Mouse (Mus musculus): ENCODE measurements around the gene Klrd1.
"Not testable (repeated sequence)": the region's sequence is repeated elsewhere in the genome, so short reads cannot be mapped to it uniquely, and the experiment has no call there.

The Klrd1 gene

DNA sequence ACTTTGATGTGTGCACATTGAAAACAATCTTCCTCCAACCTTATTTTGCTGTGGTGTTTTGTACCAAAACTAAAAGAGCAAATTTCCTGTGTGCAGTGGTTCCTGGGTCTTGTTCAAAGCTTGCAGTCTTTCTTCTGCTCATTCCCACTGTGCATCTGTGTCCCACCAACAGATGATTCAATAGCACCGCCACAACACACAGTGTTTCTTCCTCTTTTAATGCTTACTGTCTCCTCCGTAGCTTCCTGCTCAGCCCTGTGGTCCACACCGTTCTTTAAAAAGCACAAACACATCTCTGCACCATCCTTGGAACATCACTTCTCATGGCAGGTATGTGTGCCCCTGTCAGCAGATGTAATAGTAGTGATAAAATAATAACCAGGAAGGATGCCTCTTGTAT, at the start of gene Klrd1:
Klrd1 (plus strand) TSS at position 275 of the 400 bp plus-strand sequence.
- peak; percentile 14 for DNase-seq

- DNase-seq: no peak
These were observed 49.7 kb upstream of the Klrd1 start for GRCm38 (mm10) chr6:129541931-129542330.

GRCm38 (mm10) chr6:129542540-129542939, 49.0 kb upstream of the Klrd1 start:
- DNase-seq: no peak

- peak; percentile 87 for DNase-seq
These were observed 47.6 kb upstream of the Klrd1 start for GRCm38 (mm10) chr6:129543709-129544606.

DNA sequence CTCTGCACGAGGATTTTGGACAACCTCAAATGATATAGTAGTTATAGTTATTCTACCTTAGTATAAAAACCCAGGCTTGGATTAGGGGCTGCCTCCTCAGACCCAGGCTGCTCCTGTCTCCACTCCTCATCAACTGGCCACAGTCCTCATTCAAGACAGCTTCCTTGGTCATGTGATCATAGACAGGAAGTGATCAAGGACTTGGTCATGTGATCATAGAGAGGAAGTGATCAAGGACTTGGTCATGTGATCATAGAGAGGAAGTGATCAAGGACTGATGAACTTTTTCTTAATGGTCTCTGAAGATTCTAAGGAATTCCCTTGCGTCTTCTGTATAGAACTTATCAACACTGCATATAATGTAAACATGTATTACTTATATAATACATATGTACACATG, 44.3 kb upstream of the Klrd1 start:
- no peak for DNase-seq

- DNase-seq: no peak
These were observed 43.6 kb upstream of the Klrd1 start for GRCm38 (mm10) chr6:129548009-129548408.

DNA sequence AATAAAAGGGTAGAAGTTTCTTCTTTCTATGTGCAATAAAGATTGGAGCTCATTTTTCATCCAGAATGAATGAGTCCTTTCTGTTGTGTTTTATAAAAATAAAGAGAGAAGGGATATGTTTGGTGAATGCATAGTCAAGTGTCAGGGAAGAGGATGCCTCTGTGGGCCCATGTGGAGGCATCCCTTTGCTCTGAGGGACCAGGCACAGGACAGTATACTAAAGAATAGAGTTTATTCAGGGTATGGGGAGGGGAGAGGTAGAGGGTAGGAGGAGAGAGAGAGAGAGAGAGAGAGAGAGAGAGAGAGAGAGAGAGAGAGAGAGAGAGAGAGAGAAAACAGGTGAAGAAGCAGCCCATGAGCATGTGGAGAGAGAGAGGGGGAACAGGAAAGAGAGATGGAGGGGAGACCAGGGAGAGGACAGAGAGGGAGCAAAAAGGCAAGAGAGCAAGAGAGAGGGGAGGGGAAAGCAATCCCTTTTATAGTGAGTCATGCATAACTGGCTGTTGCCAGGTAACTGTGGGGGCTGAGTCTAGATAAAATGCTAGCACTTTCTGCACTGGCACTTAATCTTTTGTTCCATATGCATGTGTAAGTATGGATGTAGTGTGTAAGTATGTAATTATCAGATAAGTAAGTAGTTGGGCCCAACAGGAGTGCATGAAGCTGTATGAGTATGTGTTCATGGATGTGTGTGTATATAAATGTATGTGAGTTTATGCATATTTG, 34.1 kb upstream of the Klrd1 start:
- DNase-seq: no peak

DNA sequence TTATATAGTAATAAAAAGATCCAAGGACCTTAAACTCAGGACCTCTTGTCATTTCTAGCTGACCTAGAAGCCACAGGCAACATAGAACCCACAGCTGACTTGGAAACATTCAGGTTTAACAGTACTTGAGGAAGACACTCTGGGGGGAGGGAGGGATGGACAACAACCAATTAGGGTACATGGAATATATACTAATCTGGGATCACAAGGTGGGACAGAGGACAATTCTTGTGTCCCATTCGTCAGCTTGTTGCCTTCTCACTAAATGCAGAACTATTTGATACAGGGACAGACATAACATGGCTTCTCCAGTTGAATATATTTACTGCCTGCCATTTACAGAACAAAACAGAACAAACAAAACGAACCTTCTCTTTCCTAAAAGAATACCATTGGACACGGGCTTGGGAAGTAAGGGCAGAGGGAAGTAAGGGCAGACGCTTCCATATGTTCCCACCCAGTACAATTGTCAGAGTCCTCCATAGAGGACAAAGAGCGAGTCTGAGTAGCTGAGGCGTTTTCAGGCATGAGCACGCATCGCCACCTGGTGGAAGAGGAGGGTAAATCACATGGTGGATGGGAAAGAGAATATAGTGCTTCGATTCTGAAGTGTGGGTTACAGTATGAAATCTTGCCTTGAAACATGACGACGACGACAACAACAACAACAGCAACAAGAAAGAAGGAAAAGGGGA, 32.5 kb upstream of the Klrd1 start:
- peak; percentile 80 for DNase-seq

- no peak for DNase-seq
These were observed 31.9 kb upstream of the Klrd1 start for GRCm38 (mm10) chr6:129559641-129560027.

GRCm38 (mm10) chr6:129565257-129565656, 26.3 kb upstream of the Klrd1 start:
- no peak for DNase-seq

DNA sequence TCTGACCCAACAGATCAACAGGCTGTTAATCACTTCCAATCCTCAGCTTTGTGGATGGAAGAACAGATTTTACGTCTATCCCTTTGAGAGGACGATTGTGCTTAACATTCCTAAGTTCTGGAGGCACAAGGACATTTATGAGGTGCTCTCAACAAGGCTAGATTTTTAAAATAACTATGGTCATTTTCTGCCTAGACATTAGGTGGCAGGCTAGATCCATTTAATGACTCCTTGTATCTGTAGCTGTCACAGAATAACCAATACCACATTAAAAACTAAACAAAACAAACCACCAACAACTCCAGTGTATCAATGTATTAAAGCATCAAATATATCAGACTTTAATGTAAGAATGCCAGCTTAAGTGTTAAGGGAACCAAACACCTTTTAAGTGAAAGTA, 16.3 kb upstream of the Klrd1 start:
- peak; percentile 16 for DNase-seq

DNA sequence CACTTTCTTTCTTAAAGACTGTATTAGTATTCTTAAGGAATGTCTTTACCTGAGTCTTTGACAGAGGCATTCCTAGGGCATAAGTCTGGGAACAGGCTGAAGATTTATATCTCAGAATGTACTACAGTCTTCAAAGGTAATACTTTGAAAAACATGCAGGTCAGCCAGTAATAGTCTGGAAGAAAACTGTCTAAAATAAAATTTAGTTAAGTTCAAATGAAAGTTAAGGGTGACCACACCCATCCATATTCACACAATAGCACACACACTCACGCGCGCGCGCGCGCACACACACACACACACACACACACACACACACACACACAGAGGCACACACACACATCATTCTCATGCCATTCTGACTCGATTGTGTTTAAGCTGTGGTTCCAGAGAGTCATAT, 14.0 kb upstream of the Klrd1 start, which contains the start of gene Klre1:
Klre1 (plus strand) TSS at position 301 of the 400 bp plus-strand sequence.
- DNase-seq: no peak

- DNase-seq: peak; percentile 19
These were observed 10.3 kb upstream of the Klrd1 start for GRCm38 (mm10) chr6:129581274-129581673.

DNA sequence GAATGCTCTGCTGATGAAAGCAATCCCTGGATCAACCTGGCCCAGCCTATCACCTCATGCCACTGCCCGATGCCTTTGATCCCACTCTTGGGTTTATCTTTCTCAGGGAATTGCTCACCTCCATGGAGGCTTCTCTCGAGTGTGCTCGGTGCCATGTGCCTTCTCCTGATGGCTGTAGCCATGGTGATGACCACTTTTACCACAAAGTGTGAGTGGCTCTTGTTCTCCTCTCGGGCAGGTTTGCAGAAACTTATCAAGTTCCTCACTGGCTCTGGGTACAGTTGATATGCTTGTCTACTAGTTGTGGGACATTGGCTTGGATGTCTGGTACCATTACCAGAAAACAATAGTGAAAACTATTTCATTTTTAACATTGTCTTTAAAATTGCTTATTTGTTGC, 9.7 kb upstream of the Klrd1 start:
- DNase-seq: no peak

DNA sequence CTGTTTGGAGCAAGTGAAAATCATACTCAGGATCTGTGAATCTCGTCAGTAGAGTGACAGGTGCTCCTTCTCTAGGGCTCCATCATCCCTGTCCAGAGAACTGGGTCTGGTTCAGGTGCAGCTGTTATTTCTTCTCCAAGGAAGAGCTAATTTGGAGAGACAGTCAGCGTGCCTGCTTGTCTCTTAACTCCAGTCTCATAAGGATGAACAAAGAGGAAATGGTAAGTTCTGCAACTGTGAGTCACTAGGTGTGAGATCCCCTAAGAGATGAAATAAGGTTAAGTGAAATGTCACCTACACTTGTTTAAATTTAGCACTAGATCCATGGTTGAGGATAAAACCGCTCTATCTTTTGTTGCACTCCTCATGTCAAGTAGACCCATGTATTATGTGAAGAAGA, 8.6 kb upstream of the Klrd1 start:
- DNase-seq: no peak

DNA sequence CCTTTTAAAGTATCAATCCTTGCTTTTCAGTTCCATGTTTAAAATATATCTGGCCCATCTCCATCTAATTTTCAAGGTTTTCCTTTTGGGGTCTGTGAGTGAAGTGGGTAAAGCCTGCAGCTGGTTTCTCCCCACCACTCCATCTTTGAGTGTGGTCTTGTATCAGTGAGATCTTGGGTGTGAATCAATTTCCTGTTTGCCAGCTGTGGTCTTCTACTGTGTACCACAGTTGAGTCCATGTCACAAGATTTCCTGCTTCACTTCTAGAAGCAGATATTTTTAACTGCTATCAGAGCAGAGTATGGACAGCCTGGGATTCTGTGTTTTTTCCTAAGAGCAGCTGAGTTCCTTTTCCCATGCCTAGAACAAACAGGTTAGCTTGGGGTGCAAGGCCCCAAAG, 16.8 kb downstream of the Klrd1 start:
- no peak for DNase-seq

- DNase-seq: no peak
These were observed 32.2 kb downstream of the Klrd1 start, which contains the start of gene Klrk1 for GRCm38 (mm10) chr6:129623735-129624134. Klrk1 (minus strand) TSS chr6:129623864.

- DNase-seq: not testable (repeated sequence)
These were observed 39.5 kb downstream of the Klrd1 start for GRCm38 (mm10) chr6:129631046-129631445.

DNA sequence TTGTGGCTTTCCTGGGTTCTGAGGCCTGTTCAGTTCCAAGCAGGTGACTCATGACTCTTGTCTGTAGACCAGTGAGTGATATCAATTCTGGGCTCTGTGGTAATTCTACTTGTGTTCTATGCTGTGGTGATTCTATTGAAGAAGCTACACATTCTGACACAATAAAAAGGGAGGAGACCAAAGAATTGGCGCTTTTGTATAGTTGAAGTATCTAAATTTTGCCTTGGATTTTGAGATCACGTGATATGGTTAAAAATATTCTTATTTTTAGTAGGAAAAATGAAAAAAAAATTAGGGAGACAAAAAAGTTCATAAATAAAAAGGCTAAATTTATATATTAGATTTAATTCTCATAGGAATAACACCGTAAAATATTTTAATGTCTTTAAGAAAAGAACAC, 51.7 kb downstream of the Klrd1 start, which contains the start of gene Klrc3:
Klrc3 (minus strand) TSS at position 101 of the 400 bp plus-strand sequence.
- DNase-seq: not testable (repeated sequence)

DNA sequence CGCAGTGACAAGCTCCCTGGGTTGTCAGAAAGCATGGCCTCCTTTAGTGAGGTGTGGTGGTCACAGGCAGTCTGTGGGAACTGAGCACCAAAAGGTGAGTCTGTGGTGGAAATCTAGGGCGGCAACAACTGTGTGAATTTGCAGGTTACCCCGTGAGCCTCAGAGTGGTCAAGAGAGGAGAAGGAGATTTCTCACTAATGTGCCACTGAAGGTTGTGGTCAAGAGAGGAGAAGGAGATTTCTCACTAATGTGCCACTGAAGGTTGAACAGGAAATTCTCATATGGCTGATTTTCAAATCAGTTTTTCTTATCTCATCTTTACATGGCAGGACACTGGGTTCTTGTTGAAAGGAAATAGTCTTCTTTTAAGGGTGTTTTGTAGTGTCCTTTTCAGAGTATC, 52.5 kb downstream of the Klrd1 start:
- DNase-seq: not testable (repeated sequence)
